Mouse (Mus musculus): ENCODE data around the gene Dusp23. TPM values are rescaled to one million over a fixed set of nuclear protein-coding genes. Genes with fewer than 3 reads are reported as not detected.

Dusp23 gene
- total RNA-seq, 2 experiments from 2014 or later, result 12.7 to 13.3 TPM

Other genes with a start within 250 kb of the Dusp23 start
- 1 to 10 TPM; 1.1 to 1.5 TPM for gene Slamf9, start 157.6 kb downstream of the Dusp23 start, total RNA-seq (2021)
- under 1 TPM; 0.75 to 0.76 TPM for gene Igsf9, start 151.2 kb downstream of the Dusp23 start, total RNA-seq (2021)
- 10 to 100 TPM; 71.9 to 78.4 TPM for gene Tagln2, start 132.9 kb downstream of the Dusp23 start, total RNA-seq (2021)
- under 1 TPM; 0.14 to 0.92 TPM for gene Cfap45, start 112.2 kb downstream of the Dusp23 start, total RNA-seq (2021)
- not detected for gene Vsig8, start 77.0 kb downstream of the Dusp23 start, total RNA-seq (2021)
- gene Slamf8, start 42.4 kb downstream of the Dusp23 start, total RNA-seq (2021), result under 1 TPM; 0.22 to 0.42 TPM
- not detected for gene Fcrl6, start 30.4 kb downstream of the Dusp23 start, total RNA-seq (2021)
- not detected for gene Crp, start 65.1 kb upstream of the Dusp23 start, total RNA-seq (2021)